Mouse (Mus musculus): ENCODE results near the gene Cpeb3.

Cpeb3 gene

DNA sequence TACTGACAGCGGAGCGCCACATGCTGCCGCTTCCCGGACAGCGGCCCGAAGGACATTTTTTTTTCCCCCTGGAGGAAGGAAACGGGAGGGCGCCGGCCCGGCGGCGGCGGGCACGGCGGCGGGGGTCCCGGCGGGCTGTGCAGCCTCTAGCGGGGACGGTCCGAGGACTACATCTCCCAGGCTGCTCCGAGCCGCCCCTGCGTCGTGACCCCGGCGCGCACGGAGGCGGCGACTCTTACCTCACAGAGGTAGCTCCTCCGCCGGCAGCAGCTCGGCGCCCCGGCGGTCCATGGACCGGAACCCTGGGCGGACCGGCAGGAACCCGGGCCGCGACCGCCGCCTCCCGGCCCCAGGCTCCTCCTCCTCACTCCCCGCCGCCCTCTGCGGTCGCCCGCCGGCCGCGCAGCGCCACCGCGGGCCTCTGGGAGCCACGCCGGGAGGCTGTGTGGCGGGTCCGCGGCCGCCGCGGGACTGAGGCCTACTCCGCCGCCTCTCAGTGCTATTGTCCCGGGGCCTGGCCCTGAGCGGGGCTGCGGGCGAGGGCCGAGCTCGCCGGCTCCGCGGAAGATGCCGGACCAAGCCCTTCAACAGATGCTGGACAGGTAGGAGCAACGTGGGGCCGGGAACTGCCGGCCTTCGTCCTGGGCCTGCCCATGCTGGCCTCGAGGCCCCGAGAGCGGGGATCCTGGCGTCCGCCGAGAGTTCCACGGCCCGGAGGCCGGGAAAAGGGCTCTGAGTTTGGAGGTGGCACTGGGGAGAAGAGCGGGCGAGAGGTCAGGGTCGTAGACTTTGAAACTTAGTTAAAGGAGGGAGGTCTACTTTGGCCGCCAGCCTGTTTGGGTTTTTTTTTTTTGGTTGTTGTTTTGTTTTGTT is 862 bp downstream of the Cpeb3 start, which contains the start of gene March5:
TSS of gene March5 (plus strand) at position 241 of the 873 bp plus-strand sequence.
- intact Hi-C loops (cut with DNase I) = loop anchor here (5.0 kb wide), 1 partner anchor 35 kb away; no protein-coding TSS in a partner anchor

DNA sequence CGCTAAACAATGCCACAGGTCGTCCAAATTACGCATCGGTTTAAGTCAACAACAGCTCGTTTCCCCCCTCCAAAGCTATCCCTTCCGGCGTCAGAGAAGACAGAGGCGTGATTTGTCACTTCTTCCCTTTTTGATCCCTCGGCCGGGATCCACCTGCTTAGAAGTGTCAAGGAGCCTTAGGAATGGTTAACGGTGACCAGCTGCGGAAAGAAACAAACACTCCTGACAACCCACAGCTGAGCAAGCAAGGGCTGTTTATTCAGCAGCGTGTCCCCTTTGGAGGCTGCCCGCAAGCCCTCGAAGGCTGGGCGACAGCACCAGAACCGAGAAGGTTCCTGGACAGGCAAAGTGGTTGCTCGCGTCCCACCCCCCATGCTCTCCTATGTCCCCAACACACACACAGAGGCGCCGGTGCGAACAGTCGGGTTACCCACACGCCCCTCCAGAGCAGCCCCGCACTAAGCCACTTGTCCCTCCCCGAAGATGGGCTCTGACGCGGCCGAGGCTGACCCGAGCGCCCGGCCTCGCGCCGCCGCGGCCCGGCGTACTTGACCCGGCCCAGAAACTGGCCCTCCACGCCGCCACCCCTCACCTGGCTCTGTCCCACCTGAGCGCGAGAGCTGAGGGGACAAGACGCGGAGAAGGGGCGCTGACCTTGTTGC is 1.6 kb downstream of the Cpeb3 start:
- intact Hi-C loops (cut with DNase I) = loop anchor here (5.0 kb wide), 1 partner anchor 34 kb away; no protein-coding TSS in a partner anchor

DNA sequence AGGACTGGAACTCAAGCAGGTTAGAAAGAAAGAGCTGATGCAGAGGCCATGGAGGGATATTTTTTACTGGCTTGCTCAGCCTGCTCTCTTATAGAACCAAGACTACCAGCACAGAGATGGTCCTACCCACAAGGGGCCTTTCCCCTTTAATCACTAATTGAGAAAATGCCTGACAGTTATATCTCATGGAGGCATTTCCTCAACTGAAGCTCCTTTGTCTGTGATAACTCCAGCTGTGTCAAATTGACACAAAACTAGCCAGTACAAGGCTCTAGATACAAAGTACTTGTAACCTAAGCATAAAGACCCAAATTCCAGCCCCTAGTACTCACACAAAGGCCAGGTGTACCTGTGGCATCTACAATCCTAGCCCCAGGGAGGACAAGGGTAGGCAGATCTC is 3.2 kb downstream of the Cpeb3 start:
- intact Hi-C loops (cut with DNase I) = loop anchor here (5.0 kb wide), 1 partner anchor 33 kb away; no protein-coding TSS in a partner anchor

DNA sequence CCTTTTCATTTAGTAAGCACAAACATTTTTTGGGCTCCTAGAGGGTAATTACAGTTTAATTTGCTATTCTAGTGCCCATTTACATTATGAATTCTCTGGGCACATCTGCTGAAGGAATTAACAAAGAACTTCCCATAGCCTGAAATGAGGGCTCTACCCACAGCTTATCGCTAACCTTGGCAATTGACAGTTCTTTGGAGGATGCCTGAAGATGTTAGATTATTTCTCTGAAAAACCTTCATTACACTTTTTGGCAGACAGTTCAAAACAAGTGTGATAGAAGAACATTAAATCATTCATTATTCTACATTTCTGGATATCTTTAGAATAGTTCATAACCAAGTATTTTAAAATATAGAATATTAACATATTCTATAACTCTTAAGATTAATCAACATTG is 5.0 kb downstream of the Cpeb3 start:
- intact Hi-C loops (cut with DNase I) = no loop called here

DNA sequence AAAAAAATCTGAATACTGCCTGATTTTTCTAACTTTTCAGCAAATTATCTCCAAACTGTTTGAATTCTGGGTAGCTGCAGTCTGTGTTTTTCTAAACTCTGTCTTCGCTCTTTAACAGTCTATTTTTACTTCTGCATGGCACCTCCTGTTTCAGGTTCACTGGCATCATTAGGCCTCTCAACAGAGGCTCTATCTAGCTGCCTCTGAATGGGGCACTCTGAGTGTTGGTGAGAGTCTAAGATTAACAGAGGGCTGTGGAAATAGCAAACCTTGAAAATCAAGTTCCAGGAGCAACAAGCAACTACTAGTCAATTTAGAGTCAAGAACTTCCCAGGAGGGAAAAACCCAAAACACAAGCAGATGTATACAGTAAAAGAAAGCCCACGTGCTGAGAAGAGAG is 8.5 kb downstream of the Cpeb3 start:
- intact Hi-C loops (cut with DNase I) = no loop called here

DNA sequence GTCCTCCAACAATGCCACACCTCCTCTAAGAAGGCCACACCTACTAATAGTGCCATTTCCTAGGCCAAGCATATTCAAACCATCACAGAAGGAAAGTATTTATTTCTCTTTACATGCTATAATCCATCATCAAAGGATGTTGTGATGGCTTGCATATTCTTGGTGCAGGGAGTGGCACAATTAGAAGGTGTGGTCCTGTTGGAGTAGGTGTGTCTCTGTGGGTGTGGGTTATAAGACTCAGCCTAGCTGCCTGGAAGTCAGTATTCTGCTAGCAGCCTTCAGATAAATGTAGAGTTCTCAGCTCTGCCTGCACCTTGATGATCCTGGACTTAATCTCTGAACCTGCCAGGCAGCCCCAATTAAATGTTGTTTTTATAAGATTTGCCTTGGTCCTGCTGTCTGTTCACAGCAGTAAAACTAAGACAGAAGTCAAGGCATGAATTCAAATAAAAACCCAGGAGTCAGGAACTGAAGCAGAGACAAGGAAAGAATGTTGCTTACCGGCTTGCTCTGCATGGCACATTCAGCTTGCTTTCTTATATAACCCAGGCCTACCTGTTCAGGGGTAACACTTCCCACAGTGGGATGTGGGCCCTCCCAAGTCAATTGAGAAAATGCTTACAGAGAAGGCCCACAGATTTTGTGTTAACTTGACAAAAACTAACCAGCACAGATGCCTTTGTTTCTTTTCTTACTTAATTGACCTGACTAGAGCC is 10.1 kb downstream of the Cpeb3 start:
- intact Hi-C loops (cut with DNase I) = no loop called here

DNA sequence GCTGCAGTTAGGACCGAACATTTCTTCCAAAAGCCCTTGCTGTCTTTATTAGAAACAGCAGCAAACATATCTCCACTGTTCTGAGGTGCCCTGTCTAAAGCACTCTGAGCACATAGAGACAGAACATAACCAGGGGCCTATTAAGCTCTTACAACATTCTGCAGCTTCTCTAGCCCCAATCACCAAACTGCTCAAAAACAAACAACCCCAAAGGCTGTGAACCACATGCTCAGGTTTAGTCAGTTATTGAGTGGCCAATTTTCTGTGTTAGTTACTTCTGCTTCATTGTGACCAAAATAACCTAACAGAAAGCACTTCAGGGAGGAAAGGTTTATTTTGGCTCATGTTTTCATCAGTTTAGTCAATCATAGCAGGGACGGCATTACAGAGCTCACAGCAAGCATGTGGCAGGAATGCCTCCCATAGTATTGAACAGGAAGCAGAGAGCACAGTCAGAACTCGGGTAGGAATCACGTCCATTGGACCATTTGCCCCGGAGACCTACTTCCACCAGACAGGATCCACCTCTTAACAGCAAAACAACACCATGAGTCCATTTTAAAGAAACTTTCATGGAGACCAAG is 15.8 kb downstream of the Cpeb3 start:
- intact Hi-C loops (cut with DNase I) = no loop called here

DNA sequence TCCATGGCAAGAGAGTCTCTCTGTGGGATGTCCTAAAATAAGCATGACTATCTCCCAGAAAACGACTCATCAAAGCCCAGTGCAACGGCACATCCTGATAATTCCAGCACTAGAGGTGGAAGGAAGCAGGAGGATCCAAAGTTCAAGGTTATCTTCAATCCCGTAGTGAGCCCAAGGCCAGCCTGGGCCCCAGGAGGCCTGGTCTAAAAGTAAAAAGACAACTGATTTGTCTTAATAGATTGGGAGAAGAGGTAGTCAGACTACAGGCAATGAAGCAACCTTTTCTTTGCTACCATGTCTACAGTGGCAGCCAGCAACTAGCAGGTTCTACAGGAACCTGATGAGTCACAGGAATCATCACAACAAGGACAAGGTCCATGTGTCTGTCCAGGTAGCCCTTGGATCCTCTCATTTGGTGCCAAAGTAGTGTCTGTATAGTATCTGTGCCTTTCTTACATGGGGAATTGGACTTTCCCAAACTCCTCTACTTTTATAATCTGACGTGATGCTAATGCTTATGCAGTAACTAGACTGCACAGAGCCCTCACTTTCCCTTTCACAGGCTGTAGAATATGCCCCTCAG is 19.9 kb downstream of the Cpeb3 start:
- intact Hi-C loops (cut with DNase I) = no loop called here

DNA sequence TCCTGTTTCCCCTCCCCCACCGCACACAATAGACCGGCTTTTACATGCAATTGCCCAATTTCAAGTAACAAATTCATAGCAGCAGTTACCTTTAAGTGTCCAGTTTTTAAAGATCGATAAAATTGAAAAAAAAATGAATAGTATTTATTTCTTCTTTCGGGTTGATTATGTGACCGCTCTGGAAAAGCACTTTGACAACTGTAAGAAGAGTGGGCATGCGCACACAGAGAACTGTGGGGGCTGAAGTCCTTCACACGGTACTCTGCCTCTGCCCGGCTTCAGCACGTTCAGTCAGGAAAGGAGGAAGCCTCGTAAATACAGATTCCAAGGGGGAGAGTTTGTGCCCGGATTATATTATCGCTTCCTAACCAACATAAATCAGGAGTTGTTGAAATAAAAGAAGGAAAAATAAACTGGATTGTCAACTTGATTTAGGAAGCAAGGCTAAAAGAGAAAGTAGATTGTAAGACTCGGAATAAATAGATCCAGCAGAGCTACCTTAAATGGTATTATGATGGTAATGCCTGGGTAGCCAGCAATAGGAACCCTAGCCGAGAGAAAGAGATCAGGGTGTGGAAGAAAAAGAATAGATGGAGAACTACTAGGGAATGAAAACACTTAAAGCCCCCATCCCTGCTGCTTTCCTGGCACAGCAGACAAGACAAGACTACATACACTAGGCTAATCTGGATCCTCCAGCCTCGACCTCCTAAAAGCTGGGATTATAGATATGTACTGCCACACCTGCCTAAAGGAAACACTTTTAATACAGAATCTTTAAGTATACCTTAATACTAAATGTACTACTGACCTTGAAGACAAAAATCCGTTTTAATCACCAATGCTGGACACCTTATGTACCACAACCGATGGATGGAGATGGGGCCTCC is 30.3 kb downstream of the Cpeb3 start:
- intact Hi-C loops (cut with DNase I) = loop anchor here (10.0 kb wide), 1 partner anchor 93 kb away; no protein-coding TSS in a partner anchor

DNA sequence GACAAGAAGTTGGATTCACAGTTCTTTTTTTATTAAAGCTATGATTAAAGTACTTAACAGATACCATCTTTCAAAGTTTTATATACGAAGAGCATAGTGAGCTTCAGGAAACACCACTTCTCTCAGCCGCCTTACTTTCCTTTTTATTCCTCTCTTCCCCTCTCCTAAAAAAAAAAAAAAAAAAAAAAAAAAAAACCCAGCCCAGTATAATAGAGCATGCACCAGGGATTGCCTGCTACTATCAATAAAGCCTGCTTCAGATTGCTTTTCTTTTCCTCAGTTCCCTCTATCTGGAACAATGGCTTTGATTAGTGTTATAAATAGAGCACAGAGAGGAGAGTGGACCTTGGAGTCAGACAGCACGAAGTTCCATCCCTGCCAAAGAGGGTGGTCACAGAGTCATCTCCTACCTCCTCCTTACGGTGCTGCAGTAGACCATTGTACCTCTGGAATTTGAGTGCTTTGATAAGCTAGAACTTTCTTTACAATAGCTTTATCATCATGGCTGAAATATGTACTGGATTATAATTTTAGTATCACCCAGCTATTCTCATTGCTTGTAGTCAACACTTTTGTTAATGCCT is 31.4 kb downstream of the Cpeb3 start:
- intact Hi-C loops (cut with DNase I) = loop anchor here (10.0 kb wide), 1 partner anchor 92 kb away; no protein-coding TSS in a partner anchor

DNA sequence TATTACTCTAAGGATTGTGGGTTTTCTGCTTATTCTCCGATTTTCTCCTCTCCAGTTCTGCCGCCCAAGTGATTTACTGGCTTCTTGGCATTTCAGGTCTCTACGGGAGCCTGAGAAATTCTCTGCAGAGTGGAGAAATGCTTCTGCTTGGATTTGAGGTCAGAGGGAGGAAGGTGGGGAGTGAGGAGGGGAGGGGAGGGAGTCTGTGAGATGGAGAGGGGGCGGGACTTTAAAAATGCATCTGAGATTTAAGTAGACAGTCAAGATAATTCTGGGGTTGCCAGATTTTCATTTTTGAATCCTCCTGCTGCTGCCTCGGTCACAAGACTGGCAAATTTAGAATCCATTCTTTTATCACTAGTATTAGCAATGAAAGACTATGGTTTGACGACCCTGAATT is 32.5 kb downstream of the Cpeb3 start:
- intact Hi-C loops (cut with DNase I) = loop anchor here (10.0 kb wide), 1 partner anchor 91 kb away; no protein-coding TSS in a partner anchor

DNA sequence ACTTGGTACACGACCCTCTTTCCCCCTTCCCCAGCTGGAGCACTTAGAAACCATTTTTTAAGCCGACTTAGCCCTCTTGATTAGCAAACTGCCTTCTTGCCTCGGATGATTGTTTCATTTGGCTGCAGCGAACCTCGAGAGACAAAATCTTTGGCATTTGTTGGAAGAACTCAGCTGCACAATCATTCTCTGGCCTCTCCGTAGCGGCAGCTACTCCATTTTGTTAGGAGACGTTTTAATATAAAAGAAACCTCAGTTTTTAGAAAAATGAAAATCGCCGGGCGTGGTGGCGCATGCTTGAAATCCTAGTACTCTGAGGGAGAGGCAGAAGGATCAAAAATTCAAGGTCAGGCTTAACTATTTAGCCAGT is 33.0 kb downstream of the Cpeb3 start:
- intact Hi-C loops (cut with DNase I) = loop anchor here (10.0 kb wide), 1 partner anchor 91 kb away; no protein-coding TSS in a partner anchor

DNA sequence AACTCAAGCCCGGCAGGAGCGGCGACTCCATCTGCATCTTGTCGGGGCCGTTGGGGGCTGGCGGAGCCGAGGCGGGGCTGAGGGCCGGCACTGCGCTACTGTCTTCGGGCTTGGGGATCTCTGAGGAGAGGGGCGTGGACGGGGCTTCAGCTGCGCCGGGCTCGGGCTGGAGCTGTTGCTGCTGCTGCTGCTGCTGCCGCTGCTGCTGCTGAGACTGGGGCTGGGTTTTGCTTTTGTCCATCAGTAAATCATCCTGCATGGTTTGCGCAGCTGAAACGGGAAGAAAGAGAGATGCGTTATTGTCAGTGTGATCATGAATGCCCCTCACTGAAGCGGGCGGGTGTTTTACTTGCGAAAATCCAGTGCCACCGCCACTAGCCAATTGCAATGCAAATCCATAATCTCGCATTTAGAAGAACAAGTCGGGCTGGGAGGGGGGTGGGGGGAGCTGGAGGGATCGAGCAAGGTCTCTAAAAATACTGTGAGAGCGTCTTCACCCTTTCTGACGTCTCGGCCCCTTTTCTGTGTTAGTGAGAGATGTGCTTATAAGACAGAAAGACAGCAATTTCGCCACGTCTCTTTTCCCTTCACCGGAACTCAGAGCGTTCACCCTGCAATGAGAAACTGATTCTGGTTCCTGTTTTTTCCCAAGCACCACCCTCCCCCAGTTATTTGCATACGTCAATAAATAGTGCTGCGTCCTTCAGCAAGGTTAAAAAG is 33.5 kb downstream of the Cpeb3 start:
- intact Hi-C loops (cut with DNase I) = loop anchor here (5.0 to 10.0 kb wide), 2 partner anchors 32 to 90 kb away; partner anchors contain the start of genes Cpeb3 and March5

DNA sequence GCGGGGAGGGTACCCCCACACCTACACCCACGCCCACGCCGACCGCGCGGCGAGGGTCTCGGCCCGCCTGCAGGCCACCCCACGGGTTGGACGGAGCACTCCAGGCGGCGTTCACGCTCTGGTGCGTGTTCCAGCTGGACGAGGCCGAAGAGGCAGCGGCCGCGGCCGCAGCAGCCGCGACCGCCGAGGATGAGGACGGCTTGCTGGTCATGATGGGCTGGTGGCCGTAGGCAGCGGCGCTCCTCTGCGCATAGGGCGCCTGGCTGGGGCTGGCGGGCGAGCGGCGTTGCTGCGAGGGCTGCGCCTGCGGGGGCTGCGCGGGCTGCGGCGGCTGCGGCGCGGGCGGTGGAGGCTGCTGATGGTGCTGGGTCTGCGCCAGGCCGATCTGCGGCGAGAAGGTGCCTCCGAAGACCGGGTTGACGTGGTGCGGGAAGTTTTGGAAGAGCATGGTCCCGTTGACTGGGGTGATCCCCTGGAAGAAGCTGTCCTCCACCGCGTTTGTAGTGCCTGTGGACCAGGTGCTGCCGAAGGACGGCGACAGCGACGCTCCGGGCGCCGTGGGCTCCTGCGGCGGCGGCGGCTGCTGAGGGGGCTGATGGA is 34.2 kb downstream of the Cpeb3 start:
- intact Hi-C loops (cut with DNase I) = loop anchor here (5.0 to 10.0 kb wide), 2 partner anchors 33 to 89 kb away; partner anchors contain the start of genes Cpeb3 and March5

DNA sequence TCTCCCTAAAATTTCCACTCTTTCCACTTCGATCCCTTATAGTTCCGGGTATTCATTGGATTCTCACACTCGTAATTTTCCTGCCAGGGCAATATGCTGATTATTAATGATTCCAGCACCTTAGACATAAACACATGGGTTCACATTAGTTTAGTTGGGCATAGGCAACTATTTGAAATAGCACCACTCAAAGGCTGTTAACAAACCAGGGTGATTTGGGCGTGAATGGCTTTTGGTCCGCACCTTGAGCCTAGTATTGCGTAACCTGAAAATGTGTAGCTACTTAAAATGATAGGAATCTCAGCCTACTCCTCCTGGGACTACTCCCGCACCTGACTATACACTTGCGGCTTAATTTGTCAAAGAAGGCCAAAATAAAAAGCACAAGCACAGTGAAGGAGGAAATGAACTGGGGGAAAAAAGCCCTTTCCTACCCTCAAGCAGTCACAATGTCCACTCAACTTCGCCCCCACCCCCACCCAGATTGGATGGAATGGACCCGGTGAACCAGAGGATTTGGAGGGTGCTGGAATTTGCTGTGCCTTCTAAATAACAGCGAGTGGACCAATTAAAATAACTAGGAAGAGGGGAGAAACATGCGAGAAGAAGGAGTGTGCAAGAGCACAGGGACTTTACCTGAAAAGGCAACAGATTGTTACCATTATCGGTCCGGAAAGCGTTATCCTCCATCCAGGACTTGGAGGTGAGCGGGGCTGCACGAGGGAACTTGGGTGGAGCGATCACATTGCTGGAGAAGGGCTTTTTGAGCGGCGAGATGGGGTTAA is 34.9 kb downstream of the Cpeb3 start:
- intact Hi-C loops (cut with DNase I) = loop anchor here (5.0 to 10.0 kb wide), 2 partner anchors 34 to 89 kb away; partner anchors contain the start of genes Cpeb3 and March5

DNA sequence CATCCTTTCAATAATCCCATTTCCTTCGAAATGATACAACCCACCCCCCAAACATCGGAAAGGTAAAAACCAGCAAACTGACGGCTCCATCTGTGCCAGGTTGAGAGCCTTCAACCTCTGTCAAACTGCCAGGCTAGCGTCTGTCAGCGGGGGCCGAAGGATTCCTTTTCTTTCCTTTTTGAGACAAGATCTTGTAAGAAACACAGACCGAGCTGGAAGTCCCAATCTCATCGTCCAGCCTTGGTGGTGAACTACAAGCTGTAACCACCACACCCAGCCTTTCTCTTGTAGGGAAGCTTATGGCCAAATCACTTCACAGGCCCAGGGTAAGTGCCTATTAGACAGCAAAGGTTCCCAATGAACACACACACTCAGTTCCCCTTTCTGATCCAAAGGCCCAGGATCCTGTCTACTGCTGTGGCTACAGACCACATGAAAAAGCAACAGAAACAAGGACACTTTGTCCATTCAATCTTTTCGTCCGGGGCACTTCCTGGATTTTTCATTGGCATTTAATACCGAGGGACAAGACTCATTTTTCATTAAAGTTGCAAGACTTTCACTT is 35.8 kb downstream of the Cpeb3 start:
- intact Hi-C loops (cut with DNase I) = loop anchor here (5.0 to 10.0 kb wide), 2 partner anchors 35 to 88 kb away; partner anchors contain the start of genes Cpeb3 and March5

DNA sequence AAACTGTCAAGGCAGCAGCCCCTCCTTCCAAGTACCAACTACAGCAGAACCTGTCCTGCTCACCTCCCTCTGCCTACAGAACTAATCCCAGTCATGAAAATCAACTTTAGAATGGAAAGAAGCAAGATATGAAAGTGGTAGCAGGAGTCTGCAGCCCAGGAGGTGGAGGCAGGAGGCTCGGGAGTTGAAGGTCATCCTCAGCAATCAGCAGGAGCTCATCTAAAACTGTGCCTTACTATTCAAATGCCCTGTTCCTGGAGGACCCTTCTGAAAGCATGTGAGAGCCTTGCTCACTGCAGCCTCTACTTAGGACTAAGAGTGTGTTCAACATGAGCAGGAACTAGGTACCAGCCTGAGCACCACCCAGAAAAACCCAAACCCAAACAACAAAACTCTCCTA is 36.3 kb downstream of the Cpeb3 start:
- intact Hi-C loops (cut with DNase I) = loop anchor here (5.0 to 10.0 kb wide), 2 partner anchors 35 to 87 kb away; partner anchors contain the start of genes Cpeb3 and March5

Measured in adrenal gland (tissue).